In genomic region chr11:70432048-70432894, GRCm38 (mm10) we compare ENCODE assay signal across 8 mouse cellular contexts. TPM values are rescaled to one million over a fixed set of nuclear protein-coding genes. Genes with fewer than 3 reads are reported as not detected.
DNase-seq lines count a peak whose midpoint lies in the region; ATAC-seq and TF ChIP-seq lines count a peak whose summit lies in the region.

Gene Arrb2 (plus strand): TSS chr11:70432635.

- H3K27me3 ChIP-seq in heart, embryonic 12.5 days (replicated peaks) = no peaks in the 10 kb centered on the region
- H3K27me3 ChIP-seq in kidney, postnatal 0 days (ENCODE audit: insufficient read depth, low read length) = no peaks in the 10 kb centered on the region
- no peaks in the 10 kb centered on the region for H3K27me3 ChIP-seq in liver, embryonic 11.5 days (replicated peaks; ENCODE audit: control insufficient read depth, insufficient read depth, low read length)
- H3K27me3 ChIP-seq in stomach, embryonic 14.5 days (ENCODE audit: control insufficient read depth, insufficient read depth, low read length) = no peaks in the 10 kb centered on the region

- H3K4me3 ChIP-seq in heart, embryonic 12.5 days = peak within 1 kb of the TSS; percentile 66
- H3K4me3 ChIP-seq in kidney, postnatal 0 days (replicated peaks; ENCODE audit: low read depth, low read length) = peak within 1 kb of the TSS; percentile 79
- peak within 1 kb of the TSS; percentile 87 for H3K4me3 ChIP-seq in liver, embryonic 11.5 days (ENCODE audit: low read depth, low read length)
- peak within 1 kb of the TSS; percentile 70 for H3K4me3 ChIP-seq in stomach, embryonic 14.5 days (ENCODE audit: low read depth, low read length)

- DNase-seq in CD4-positive helper T cell, adult 2 months (ENCODE audit: low read depth, low spot score) = peak; percentile 98
- DNase-seq in brain, embryonic 18.5 days (ENCODE audit: low read depth, low spot score) = peak; percentile 98
- peak; percentile 99 for DNase-seq in kidney, postnatal 0 days (ENCODE audit: low spot score)
- DNase-seq in liver, embryonic 11.5 days (ENCODE audit: low spot score) = peak; percentile 99
- peak; percentile 98 for DNase-seq in naive thymus-derived CD4-positive, alpha-beta T cell, adult 2 months (ENCODE audit: low read depth)

- ATAC-seq in erythroid progenitor cell, adult 5-6 weeks (replicated peaks; ENCODE audit: low FRiP score, poor library complexity, severe bottlenecking) = peak; percentile 93
- ATAC-seq in heart, embryonic 12.5 days (ENCODE audit: insufficient number of reproducible peaks, low FRiP score) = peak; percentile 96
- ATAC-seq in kidney, postnatal 0 days (replicated peaks; ENCODE audit: low FRiP score, low read depth) = peak; percentile 92
- peak; percentile 95 for ATAC-seq in liver, embryonic 11.5 days (replicated peaks; ENCODE audit: low FRiP score)
- peak; percentile 95 for ATAC-seq in stomach, embryonic 14.5 days (ENCODE audit: insufficient number of reproducible peaks, insufficient read depth, low FRiP score, low read depth)

- H3K36me3 ChIP-seq in heart, embryonic 12.5 days = peaks cover 14% of the 10 kb centered on the region
- H3K36me3 ChIP-seq in kidney, postnatal 0 days (ENCODE audit: insufficient read depth, low read length) = 0 out of 2 replicates have a peak, but pooled peaks cover 8% of the 10 kb centered on the region
- H3K36me3 ChIP-seq in liver, embryonic 11.5 days (ENCODE audit: control insufficient read depth, insufficient read depth, low read length) = no peaks in the 10 kb centered on the region; the same call in 1 of the 2 replicates
- H3K36me3 ChIP-seq in stomach, embryonic 14.5 days (ENCODE audit: control insufficient read depth, insufficient read depth, low read length) = peaks cover 6% of the 10 kb centered on the region; the same call in 1 of the 2 replicates

- TF ChIP-seq CTCF in kidney, postnatal 0 days (IDR thresholded peaks at IDR 0.05; ENCODE audit: low read depth) = peak; percentile 73

- H3K9me3 ChIP-seq in heart, embryonic 12.5 days (replicated peaks) = no peaks in the 10 kb centered on the region
- no peaks in the 10 kb centered on the region for H3K9me3 ChIP-seq in kidney, postnatal 0 days (replicated peaks; ENCODE audit: low read length)
- H3K9me3 ChIP-seq in liver, embryonic 11.5 days (ENCODE audit: control insufficient read depth, low read length) = no peaks in the 10 kb centered on the region
- H3K9me3 ChIP-seq in stomach, embryonic 14.5 days (ENCODE audit: control insufficient read depth, low read depth, low read length) = no peaks in the 10 kb centered on the region

- peaks cover 12% of the 10 kb centered on the region for H3K4me1 ChIP-seq in heart, embryonic 12.5 days (replicated peaks)
- peaks cover 9% of the 10 kb centered on the region; the same call in 1 of the 2 replicates for H3K4me1 ChIP-seq in kidney, postnatal 0 days (replicated peaks; ENCODE audit: insufficient read depth, low read length)
- peaks cover 25% of the 10 kb centered on the region for H3K4me1 ChIP-seq in liver, embryonic 11.5 days (replicated peaks; ENCODE audit: control insufficient read depth, insufficient read depth, low read length)
- peaks cover 14% of the 10 kb centered on the region; the same call in 1 of the 2 replicates for H3K4me1 ChIP-seq in stomach, embryonic 14.5 days (ENCODE audit: control insufficient read depth, insufficient read depth, low read length)

- H3K27ac ChIP-seq in heart, embryonic 12.5 days (ENCODE audit: poor library complexity, severe bottlenecking) = peak within 1 kb of the TSS; percentile 45
- peak within 1 kb of the TSS; percentile 51 for H3K27ac ChIP-seq in kidney, postnatal 0 days
- H3K27ac ChIP-seq in liver, embryonic 11.5 days (ENCODE audit: low read depth, low read length) = peak within 1 kb of the TSS; percentile 87
- peak within 1 kb of the TSS; percentile 69 for H3K27ac ChIP-seq in stomach, embryonic 14.5 days (ENCODE audit: low read length)

- peak within 1 kb of the TSS; percentile 79 for H3K9ac ChIP-seq in heart, embryonic 12.5 days
- H3K9ac ChIP-seq in kidney, postnatal 0 days (ENCODE audit: low read depth, low read length) = peak within 1 kb of the TSS; percentile 74
- H3K9ac ChIP-seq in liver, embryonic 11.5 days (ENCODE audit: low read depth, low read length) = peak within 1 kb of the TSS; percentile 87
- H3K9ac ChIP-seq in stomach, embryonic 14.5 days (replicated peaks; ENCODE audit: low read depth, low read length) = peak within 1 kb of the TSS; percentile 65

- peak within 1 kb of the TSS; percentile 84 for H3K4me2 ChIP-seq in heart, embryonic 12.5 days
- H3K4me2 ChIP-seq in kidney, postnatal 0 days (ENCODE audit: low read length) = peak within 1 kb of the TSS; percentile 95
- H3K4me2 ChIP-seq in liver, embryonic 11.5 days = peak within 1 kb of the TSS; percentile 96
- peak within 1 kb of the TSS; percentile 83 for H3K4me2 ChIP-seq in stomach, embryonic 14.5 days (replicated peaks; ENCODE audit: low read depth, low read length)

- WGBS in heart, embryonic 12.5 days = under 1% methylated on average over 75 of the region's 75 CpGs
- WGBS in kidney, postnatal 0 days = under 1% methylated on average over 74 of the region's 75 CpGs
- under 1% methylated on average over 74 of the region's 75 CpGs for WGBS in liver, embryonic 11.5 days
- under 1% methylated on average over 75 of the region's 75 CpGs for WGBS in stomach, embryonic 14.5 days

RNA-seq across cellular contexts. Expression of gene Arrb2, which starts in this region (rescaled TPM):
- total RNA-seq in erythroid progenitor cell, adult 5-6 weeks (2015; ENCODE audit: low replicate concordance) = 30.6 and 51.2 TPM in 2 replicates
- 27.9 and 33.4 TPM in 2 replicates for total RNA-seq in erythroid progenitor cell, adult 5-6 weeks (2017; ENCODE audit: low replicate concordance)
- 13.5 TPM in 2 replicates for polyA plus RNA-seq in heart, embryonic 12.5 days (2016; fragmentation: Nextera tagmentation; extraction: Ambion mirVana)
- 12.0 and 13.5 TPM in 2 replicates for polyA plus RNA-seq in kidney, postnatal 0 days (2015; fragmentation: Nextera tagmentation; extraction: Ambion mirVana)
- 31.5 and 35.9 TPM in 2 replicates for polyA plus RNA-seq in liver, embryonic 11.5 days (2014; fragmentation: Nextera tagmentation; extraction: Ambion mirVana)
- polyA plus RNA-seq in stomach, embryonic 14.5 days (2014; fragmentation: Nextera tagmentation; extraction: Ambion mirVana) = 15.9 and 17.2 TPM in 2 replicates

Comparison
In these comparisons a context has a peak if more than half of its experiments do, and no peak if none do; other contexts are left out.
1. Peak in every context shown above with its lines: DNase-seq, ATAC-seq, H3K4me3 ChIP-seq and H3K27ac ChIP-seq.